Mouse (Mus musculus) testis, postnatal 10 days (tissue): ENCODE measurements around the gene Cgref1.
A peak's percentile ranks its signal among the peaks of the same experiment; 100 is the strongest.

Source experiments
- DNase-seq: peaks from one replicate; pipeline ENCODE4 v3.0.0; 2021; ENCODE audit warnings: low spot score

Cgref1 gene

GRCm38 (mm10) chr5:30916841-30917240 lies 28.6 kb downstream of the Cgref1 start:
- DNase-seq = no peak

- DNase-seq = peak; percentile 84
These were observed 29.4 kb downstream of the Cgref1 start for GRCm38 (mm10) chr5:30915974-30916433.

- no peak for DNase-seq
These were observed 29.9 kb downstream of the Cgref1 start for GRCm38 (mm10) chr5:30915456-30915855.

GRCm38 (mm10) chr5:30914849-30915248 lies 30.5 kb downstream of the Cgref1 start:
- no peak for DNase-seq

GRCm38 (mm10) chr5:30914101-30914635 lies 31.2 kb downstream of the Cgref1 start:
- DNase-seq = no peak

GRCm38 (mm10) chr5:30913060-30913841 lies 32.1 kb downstream of the Cgref1 start, which contains the start of gene Emilin1:
Gene Emilin1, plus strand, starts transcription at chr5:30913402.
- peak; percentile 70 for DNase-seq

GRCm38 (mm10) chr5:30912156-30912555 lies 33.2 kb downstream of the Cgref1 start:
- no peak for DNase-seq

GRCm38 (mm10) chr5:30910481-30910880 lies 34.9 kb downstream of the Cgref1 start:
- no peak for DNase-seq

GRCm38 (mm10) chr5:30909863-30910262 lies 35.5 kb downstream of the Cgref1 start:
- DNase-seq = no peak

GRCm38 (mm10) chr5:30909300-30909659 lies 36.1 kb downstream of the Cgref1 start:
- no peak for DNase-seq

GRCm38 (mm10) chr5:30908426-30909299 lies 36.7 kb downstream of the Cgref1 start:
- DNase-seq = no peak

GRCm38 (mm10) chr5:30907413-30908059 lies 37.9 kb downstream of the Cgref1 start, which contains the start of gene Ost4:
Gene Ost4, minus strand, starts transcription at chr5:30907788.
- peak; percentile 98 for DNase-seq

- no peak for DNase-seq
These were observed 43.5 kb downstream of the Cgref1 start for GRCm38 (mm10) chr5:30901860-30902259.

- no peak for DNase-seq
These were observed 55.0 kb downstream of the Cgref1 start for GRCm38 (mm10) chr5:30890375-30890774.

- peak; percentile 90 for DNase-seq
These were observed 56.2 kb downstream of the Cgref1 start for GRCm38 (mm10) chr5:30889088-30889754.

GRCm38 (mm10) chr5:30888337-30889087 lies 56.9 kb downstream of the Cgref1 start, which contains the start of gene Agbl5:
Gene Agbl5, plus strand, starts transcription at chr5:30888694.
- DNase-seq = peak; percentile 94

- DNase-seq = peak; percentile 92
These were observed 57.5 kb downstream of the Cgref1 start for GRCm38 (mm10) chr5:30887858-30888336.

- peak; percentile 74 for DNase-seq
These were observed 58.0 kb downstream of the Cgref1 start for GRCm38 (mm10) chr5:30887331-30887761.

- DNase-seq = no peak
These were observed 58.7 kb downstream of the Cgref1 start for GRCm38 (mm10) chr5:30886731-30887130.

- DNase-seq = no peak
These were observed 59.2 kb downstream of the Cgref1 start for GRCm38 (mm10) chr5:30886209-30886608.
